Mouse (Mus musculus) heart, embryonic 16.5 days (tissue): ENCODE results near the gene Grin2b. TPM values are rescaled to one million over a fixed set of nuclear protein-coding genes. Genes with fewer than 3 reads are reported as not detected.

Experiments used
- ATAC-seq: fragments of 200-750 bp; cut with Nextera tagmentation; replicated peaks from 2 replicates; pipeline ENCODE4 v1.8.0; 2017; ENCODE audit warnings: moderate number of reproducible peaks; ENCODE audit not compliant: insufficient read depth, low FRiP score; ENCODE audit errors: extremely low read depth
- H3K27ac ChIP-seq: fragments of 300-500 bp; sonication (generic); 2 replicates; pipeline ENCODE4 v1.5.1; 2014; ENCODE audit warnings: mild to moderate bottlenecking, low read length, control low read depth, moderate library complexity
- H3K27me3 ChIP-seq: fragments of 300-500 bp; sonication (generic); 2 replicates; pipeline ENCODE4 v1.6.1; 2014; ENCODE audit warnings: low read length, mixed read lengths; ENCODE audit not compliant: control insufficient read depth, insufficient read depth
- H3K36me3 ChIP-seq: fragments of 300-500 bp; sonication (generic); 2 replicates; pipeline ENCODE4 v1.6.1; 2014; ENCODE audit not compliant: control insufficient read depth, insufficient read depth
- H3K4me1 ChIP-seq: fragments of 300-500 bp; sonication (generic); 2 replicates; pipeline ENCODE4 v1.6.1; 2014; ENCODE audit warnings: low read length, mixed read lengths; ENCODE audit not compliant: control insufficient read depth, insufficient read depth
- H3K4me2 ChIP-seq: fragments of 300-500 bp; sonication (generic); 2 replicates; pipeline ENCODE4 v1.6.1; 2014; ENCODE audit warnings: low read depth, mild to moderate bottlenecking, control low read depth, low read length
- H3K4me3 ChIP-seq: fragments of 300-500 bp; sonication (generic); 2 replicates; pipeline ENCODE4 v1.5.1; 2014; ENCODE audit warnings: mild to moderate bottlenecking, control low read depth, low read length
- H3K9ac ChIP-seq: fragments of 300-500 bp; sonication (generic); 2 replicates; pipeline ENCODE4 v1.6.1; 2014; ENCODE audit warnings: low read length, control low read depth
- H3K9me3 ChIP-seq: fragments of 300-500 bp; sonication (generic); replicated peaks from 2 replicates; pipeline ENCODE4 v1.6.1; 2016; ENCODE audit warnings: low read length; ENCODE audit not compliant: control insufficient read depth
- WGBS: fragments of 180-500 bp; shearing (Covaris S2); extraction: QIAGEN DNeasy Blood & Tissue Kit; methylation state at CpG from one replicate; pipeline ENCODE4 v1.1.7; 2014; 5-methylcytosine and 5-hydroxymethylcytosine counted together
- polyA plus RNA-seq: library from polyadenylated mRNA; unstranded; fragments of >200 nt; fragmentation: Nextera tagmentation; extraction: Ambion mirVana; gene quantifications from 2 replicates; pipeline ENCODE4 v1.2.1, GENCODE M21; 2015

Gene Grin2b
- polyA plus RNA-seq, 1 experiment from 2014 or later = under 0.01 TPM

- Histone ChIP-seq H3K9me3 (peaks cover 3% of the 10 kb centered on the region), H3K4me1 (no peaks in the 10 kb centered on the region), H3K36me3 (no peaks in the 10 kb centered on the region), H3K27me3 (no peaks in the 10 kb centered on the region), H3K4me2 (no peak overlapping the region), H3K9ac (no peak overlapping the region), H3K4me3 (no peak overlapping the region), H3K27ac (no peak overlapping the region)
- WGBS = 50% methylated on average over 8 of the region's 8 CpGs
- no peak for ATAC-seq
These were observed 297.1 kb downstream of the Grin2b start for GRCm38 (mm10) chr6:135876163-135876726.

GRCm38 (mm10) chr6:135874626-135875025 lies 298.7 kb downstream of the Grin2b start:
- H3K27ac ChIP-seq = no peak overlapping the region
- no peak overlapping the region for H3K9ac ChIP-seq
- no peak overlapping the region for H3K4me3 ChIP-seq
- no peaks in the 10 kb centered on the region for H3K27me3 ChIP-seq
- H3K4me1 ChIP-seq = no peaks in the 10 kb centered on the region
- H3K4me2 ChIP-seq = no peak overlapping the region
- ATAC-seq = no peak
- H3K36me3 ChIP-seq = no peaks in the 10 kb centered on the region
- H3K9me3 ChIP-seq = peaks cover 3% of the 10 kb centered on the region

- no peak overlapping the region for H3K4me3 ChIP-seq
- no peaks in the 10 kb centered on the region for H3K9me3 ChIP-seq
- H3K36me3 ChIP-seq = no peaks in the 10 kb centered on the region
- no peak overlapping the region for H3K4me2 ChIP-seq
- ATAC-seq = no peak
- no peaks in the 10 kb centered on the region for H3K4me1 ChIP-seq
- H3K27me3 ChIP-seq = no peaks in the 10 kb centered on the region
- 72% methylated on average over 7 of the region's 7 CpGs for WGBS
- H3K9ac ChIP-seq = no peak overlapping the region
- H3K27ac ChIP-seq = no peak overlapping the region
These were observed 307.5 kb downstream of the Grin2b start for GRCm38 (mm10) chr6:135865832-135866231.

DNA sequence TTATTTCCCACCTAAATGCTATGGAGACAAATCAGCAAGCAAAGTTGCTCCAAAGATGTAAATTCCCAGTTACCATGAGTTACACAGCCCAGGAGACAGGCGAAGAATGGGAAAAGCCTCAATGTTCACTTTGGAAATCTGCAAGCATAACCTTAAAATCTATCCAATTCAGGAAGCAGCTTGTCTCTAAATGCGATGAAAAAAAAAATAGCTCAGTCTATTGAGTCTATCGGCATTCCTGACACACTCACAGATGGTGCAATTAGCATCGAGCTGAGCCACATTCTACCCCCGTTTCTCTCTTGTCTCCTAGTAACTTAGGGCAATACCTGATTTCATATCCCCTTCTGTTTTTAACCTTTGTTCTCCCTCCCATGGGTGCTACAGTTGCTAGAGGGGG lies 309.3 kb downstream of the Grin2b start:
- Histone ChIP-seq H3K4me1 (no peaks in the 10 kb centered on the region), H3K9ac (no peak overlapping the region), H3K36me3 (no peaks in the 10 kb centered on the region), H3K4me3 (no peak overlapping the region), H3K27ac (no peak overlapping the region), H3K27me3 (no peaks in the 10 kb centered on the region), H3K9me3 (no peaks in the 10 kb centered on the region), H3K4me2 (no peak overlapping the region)
- ATAC-seq = no peak
- WGBS = 75% methylated on average over 5 of the region's 5 CpGs

- no peak; the same call in 1 of the 2 replicates for ATAC-seq
- Histone ChIP-seq H3K4me1 (no peaks in the 10 kb centered on the region), H3K4me3 (no peak overlapping the region), H3K27me3 (no peaks in the 10 kb centered on the region), H3K36me3 (no peaks in the 10 kb centered on the region), H3K27ac (no peak overlapping the region), H3K4me2 (no peak overlapping the region), H3K9ac (no peak overlapping the region), H3K9me3 (no peaks in the 10 kb centered on the region)
- 43% methylated on average over 8 of the region's 8 CpGs for WGBS
These were observed 313.8 kb downstream of the Grin2b start for GRCm38 (mm10) chr6:135859502-135859901.

GRCm38 (mm10) chr6:135854173-135854591 lies 319.1 kb downstream of the Grin2b start:
- no peak overlapping the region for H3K9ac ChIP-seq
- no peak overlapping the region for H3K27ac ChIP-seq
- no peak overlapping the region for H3K4me3 ChIP-seq
- WGBS = 77% methylated on average over 8 of the region's 8 CpGs
- H3K9me3 ChIP-seq = no peaks in the 10 kb centered on the region
- H3K27me3 ChIP-seq = no peaks in the 10 kb centered on the region
- H3K4me2 ChIP-seq = no peak overlapping the region
- ATAC-seq = no peak
- no peaks in the 10 kb centered on the region for H3K4me1 ChIP-seq
- no peaks in the 10 kb centered on the region for H3K36me3 ChIP-seq

GRCm38 (mm10) chr6:135843755-135844154 lies 329.6 kb downstream of the Grin2b start:
- Histone ChIP-seq H3K27ac (no peak overlapping the region), H3K27me3 (no peaks in the 10 kb centered on the region), H3K9me3 (no peaks in the 10 kb centered on the region), H3K4me3 (no peak overlapping the region), H3K4me1 (no peaks in the 10 kb centered on the region), H3K9ac (no peak overlapping the region), H3K4me2 (no peak overlapping the region), H3K36me3 (no peaks in the 10 kb centered on the region)
- no peak for ATAC-seq
- 76% methylated on average over 3 of the region's 3 CpGs for WGBS

DNA sequence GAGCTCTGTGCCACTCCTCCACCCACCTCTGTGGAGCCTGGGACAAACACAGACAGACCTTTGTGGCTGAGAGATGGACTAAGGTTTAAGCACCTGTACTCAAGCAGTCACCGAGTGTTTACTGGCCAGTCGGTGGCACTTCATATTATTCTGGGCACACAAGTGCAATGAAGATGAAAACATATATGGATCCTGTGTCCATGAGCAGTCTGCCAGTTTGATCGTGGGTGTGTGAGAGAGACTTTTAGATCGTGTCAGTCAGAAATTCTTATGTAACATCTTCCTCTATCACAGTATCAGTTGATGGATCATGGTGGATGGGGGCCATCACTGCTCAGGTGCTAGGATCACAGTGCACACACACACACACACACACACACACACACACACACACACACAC lies 337.0 kb downstream of the Grin2b start:
- Histone ChIP-seq H3K4me3 (no peak overlapping the region), H3K27ac (no peak overlapping the region), H3K27me3 (no peaks in the 10 kb centered on the region), H3K4me2 (no peak overlapping the region), H3K36me3 (no peaks in the 10 kb centered on the region), H3K4me1 (no peaks in the 10 kb centered on the region), H3K9me3 (no peaks in the 10 kb centered on the region), H3K9ac (no peak overlapping the region)
- WGBS = 83% methylated on average over 4 of the region's 4 CpGs
- no peak for ATAC-seq

DNA sequence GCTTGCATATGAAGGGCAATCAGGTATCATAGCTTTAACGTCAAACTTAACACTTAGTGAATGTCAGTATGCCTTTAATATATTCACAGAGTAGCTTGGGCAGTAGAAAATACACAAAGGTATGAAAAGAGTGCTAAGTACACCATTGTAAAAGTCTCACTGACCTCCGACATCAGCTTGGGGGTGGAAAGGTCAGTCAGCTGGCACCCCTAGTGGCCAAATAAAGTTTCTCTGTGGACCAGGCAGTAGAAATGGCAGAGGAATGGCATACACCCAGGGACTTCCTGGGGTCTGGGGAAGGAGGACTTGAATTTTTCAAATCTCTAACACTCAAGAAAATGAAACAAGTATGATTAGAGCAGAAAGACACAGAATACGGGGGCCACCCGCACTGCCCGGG lies 339.8 kb downstream of the Grin2b start:
- H3K27me3 ChIP-seq = no peaks in the 10 kb centered on the region
- no peak overlapping the region for H3K27ac ChIP-seq
- 56% methylated on average over 5 of the region's 5 CpGs for WGBS
- H3K4me1 ChIP-seq = no peaks in the 10 kb centered on the region
- no peak overlapping the region for H3K4me2 ChIP-seq
- H3K36me3 ChIP-seq = no peaks in the 10 kb centered on the region
- H3K9me3 ChIP-seq = no peaks in the 10 kb centered on the region
- H3K4me3 ChIP-seq = no peak overlapping the region
- no peak for ATAC-seq
- H3K9ac ChIP-seq = no peak overlapping the region
